17 mouse cellular contexts compared by ENCODE assay signal in genomic region chr5:122923871-122924465, GRCm38 (mm10).
A peak's percentile ranks its signal among the peaks of the same experiment; 100 is the strongest.
DNase-seq lines count a peak whose midpoint lies in the region; ATAC-seq and TF ChIP-seq lines count a peak whose summit lies in the region.
"Had no signal": no experiment of that assay in that cellular context is flagged by ENCODE, and none has a peak within 500 bp of the region (broad histone marks: within the 10 kb centered on the region; RNA-seq: fewer than 3 reads in every experiment).

No protein-coding gene starts in this region.

- no peak for ATAC-seq in heart, embryonic 11.5 days (replicated peaks; ENCODE audit: insufficient number of reproducible peaks, low FRiP score, low TSS enrichment)
- no peak for ATAC-seq in megakaryocyte progenitor cell, adult 5-6 weeks (replicated peaks; ENCODE audit: poor library complexity)
- ATAC-seq: CD4-positive, CD25-positive, alpha-beta regulatory T cell, adult 4 months; forebrain, embryonic 15.5 days; intestine, postnatal 0 days; midbrain, embryonic 15.5 days had no signal

- no peaks in the 10 kb centered on the region for H3K27me3 ChIP-seq in heart, adult 2 months (ENCODE audit: control insufficient read depth, insufficient read depth, low read length)
- no peaks in the 10 kb centered on the region for H3K27me3 ChIP-seq in heart, embryonic 11.5 days (ENCODE audit: control insufficient read depth, insufficient read depth, low read length)
- H3K27me3 ChIP-seq: forebrain, embryonic 15.5 days; liver, embryonic 15.5 days; midbrain, embryonic 15.5 days; neural tube, embryonic 12.5 days had no signal

- peak; percentile 39 to 60 for DNase-seq in heart, adult 2 months
- peak; percentile 79 for DNase-seq in cerebellum, adult 11-12 months
- DNase-seq in cerebellum, postnatal 14 days: peak; percentile 71 to 81
- peak; percentile 15 for DNase-seq in heart, postnatal 25 days (ENCODE audit: low spot score)
- no peak for DNase-seq in adrenal gland, adult 8-10 months
- no peak for DNase-seq in frontal cortex, postnatal 10 days (ENCODE audit: low spot score in 2 of 2)
- DNase-seq: layer of hippocampus, postnatal 36 days; lung, postnatal 4 days; spleen, adult 18-20 months had no signal

- no peaks in the 10 kb centered on the region for H3K79me2 ChIP-seq in heart, adult 2 months (replicated peaks; ENCODE audit: control insufficient read depth, insufficient read depth, low read length)

- H3K9me3 ChIP-seq in heart, embryonic 11.5 days (replicated peaks; ENCODE audit: control insufficient read depth, low read length): no peaks in the 10 kb centered on the region
- H3K9me3 ChIP-seq: forebrain, embryonic 15.5 days; liver, embryonic 15.5 days; midbrain, embryonic 15.5 days; neural tube, embryonic 12.5 days had no signal

- intact Hi-C loops in heart, adult 2 months (cut with DNase I): no loop called here
- intact Hi-C loops in heart, postnatal 25 days (cut with DNase I): loop anchor here (2.0 kb wide), 1 partner anchor 121 kb away; no protein-coding TSS in a partner anchor

- no peak overlapping the region for H3K9ac ChIP-seq in heart, adult 2 months (ENCODE audit: low read depth, low read length)
- H3K9ac ChIP-seq in heart, embryonic 11.5 days (ENCODE audit: low read depth, low read length): no peak overlapping the region
- H3K9ac ChIP-seq: forebrain, embryonic 15.5 days; liver, embryonic 15.5 days; midbrain, embryonic 15.5 days; neural tube, embryonic 12.5 days had no signal

- 0 out of 2 replicates have a peak, but pooled peaks cover 2% of the 10 kb centered on the region for H3K36me3 ChIP-seq in heart, adult 2 months (ENCODE audit: control insufficient read depth, insufficient read depth, low read length)
- H3K36me3 ChIP-seq in heart, embryonic 11.5 days (ENCODE audit: control insufficient read depth, insufficient read depth, low read length): no peaks in the 10 kb centered on the region
- H3K36me3 ChIP-seq: liver, embryonic 15.5 days; midbrain, embryonic 15.5 days; neural tube, embryonic 12.5 days had no signal

- H3K4me2 ChIP-seq in heart, embryonic 11.5 days: no peak overlapping the region
- H3K4me2 ChIP-seq: forebrain, embryonic 15.5 days; liver, embryonic 15.5 days; midbrain, embryonic 15.5 days; neural tube, embryonic 12.5 days had no signal

- WGBS in heart, adult 2 months: 60% methylated on average over 10 of the region's 10 CpGs
- WGBS in heart, embryonic 11.5 days (ENCODE audit: insufficient replicate concordance): 72% methylated on average over 10 of the region's 10 CpGs

- H3K27ac ChIP-seq in heart, adult 2 months: peak overlapping the region; percentile 44
- no peak overlapping the region for H3K27ac ChIP-seq in heart, embryonic 11.5 days (ENCODE audit: low read depth, low read length)
- H3K27ac ChIP-seq: forebrain, embryonic 15.5 days; liver, embryonic 15.5 days; midbrain, embryonic 15.5 days; neural tube, embryonic 12.5 days had no signal

- TF ChIP-seq EP300 in heart, adult 2 months (IDR thresholded peaks at IDR 0.05; ENCODE audit: insufficient read depth, low read depth, low read length): no peak

- H3K4me1 ChIP-seq in heart, adult 2 months (ENCODE audit: control insufficient read depth, insufficient read depth, low read length): peaks cover 5% of the 10 kb centered on the region
- peaks cover 14% of the 10 kb centered on the region; the same call in 1 of the 2 replicates for H3K4me1 ChIP-seq in heart, embryonic 11.5 days (ENCODE audit: control insufficient read depth, insufficient read depth, low read length)
- H3K4me1 ChIP-seq: midbrain, embryonic 15.5 days; neural tube, embryonic 12.5 days had no signal

- H3K4me3 ChIP-seq in heart, adult 2 months: no peak overlapping the region
- no peak overlapping the region for H3K4me3 ChIP-seq in heart, embryonic 11.5 days (ENCODE audit: low read depth, low read length)
- H3K4me3 ChIP-seq: forebrain, embryonic 15.5 days; liver, embryonic 15.5 days; midbrain, embryonic 15.5 days; neural tube, embryonic 12.5 days had no signal

- TF ChIP-seq POLR2A in heart, adult 2 months (IDR thresholded peaks at IDR 0.05; ENCODE audit: insufficient read depth, low read depth, low read length): no peak

- peak; percentile 6; the same call in 1 of the 2 replicates for TF ChIP-seq CTCF in heart, adult 2 months (IDR thresholded peaks at IDR 0.05)

Comparison
In these comparisons a context has a peak if more than half of its experiments do, and no peak if none do; other contexts are left out.
1. DNase-seq: peak in heart, adult 2 months (2 of 2), cerebellum, adult 11-12 months (single experiment), cerebellum, postnatal 14 days (2 of 2) and heart, postnatal 25 days (single experiment); none in adrenal gland, adult 8-10 months (single experiment) and frontal cortex, postnatal 10 days (0 of 2).